Mouse (Mus musculus): Measurements from ENCODE around the gene Gm47996. TPM values are rescaled to one million over a fixed set of nuclear protein-coding genes. Genes with fewer than 3 reads are reported as not detected.
A peak's percentile ranks its signal among the peaks of the same experiment; 100 is the strongest.
"Not testable (repeated sequence)": the region's sequence is repeated elsewhere in the genome, so short reads cannot be mapped to it uniquely, and the experiment has no call there.

The Gm47996 gene
- polyA plus RNA-seq, 2 experiments = 0.06 TPM; not detected in 1

- H3K4me3 ChIP-seq (replicated peaks; ENCODE audit: low read length); ATAC-seq (ENCODE audit: low FRiP score, low read depth): not testable (repeated sequence)
These were observed 6.1 kb upstream of the Gm47996 start, which contains the start of gene 3110040M04Rik for GRCm38 (mm10) chr1:151203818-151204217. TSS of gene 3110040M04Rik (plus strand) at chr1:151204121.

GRCm38 (mm10) chr1:151208493-151208892 lies 1.4 kb upstream of the Gm47996 start:
- H3K9me3 ChIP-seq (ENCODE audit: control insufficient read depth, low read length); H3K4me3 ChIP-seq (replicated peaks; ENCODE audit: low read length); H3K36me3 ChIP-seq (ENCODE audit: control insufficient read depth, insufficient read depth, low read length); H3K9ac ChIP-seq (ENCODE audit: low read depth, low read length, severe bottlenecking); H3K27me3 ChIP-seq (ENCODE audit: control insufficient read depth, insufficient read depth, low read length); H3K4me2 ChIP-seq (replicated peaks; ENCODE audit: low read depth, low read length, severe bottlenecking); DNase-seq (ENCODE audit: low spot score); H3K4me1 ChIP-seq (ENCODE audit: control insufficient read depth, insufficient read depth, low read length); H3K27ac ChIP-seq (replicated peaks; ENCODE audit: low read depth, low read length): not testable (repeated sequence)
- 0 out of 2 replicates have a peak, but pooled peaks have one; percentile 53 for ATAC-seq (ENCODE audit: low FRiP score, low read depth)
- WGBS = 64% methylated on average over 3 of the region's 5 CpGs

More at GRCm38 (mm10) chr1:151203818-151204217, 6.1 kb upstream of the Gm47996 start, which contains the start of gene 3110040M04Rik:
- not testable (repeated sequence) for H3K27me3 ChIP-seq (ENCODE audit: control insufficient read depth, insufficient read depth, low read length); H3K9ac ChIP-seq (ENCODE audit: low read depth, low read length, severe bottlenecking); H3K27ac ChIP-seq (replicated peaks; ENCODE audit: low read depth, low read length); H3K4me1 ChIP-seq (ENCODE audit: control insufficient read depth, insufficient read depth, low read length); H3K9me3 ChIP-seq (ENCODE audit: control insufficient read depth, low read length); H3K4me2 ChIP-seq (replicated peaks; ENCODE audit: low read depth, low read length, severe bottlenecking); DNase-seq (ENCODE audit: low spot score); H3K36me3 ChIP-seq (ENCODE audit: control insufficient read depth, insufficient read depth, low read length)
- WGBS = no CpG with 5 or more reads among the region's 6 CpGs

- not testable (repeated sequence) for H3K4me3 ChIP-seq (replicated peaks; ENCODE audit: low read length); H3K4me1 ChIP-seq (ENCODE audit: control insufficient read depth, insufficient read depth, low read length); H3K27me3 ChIP-seq (ENCODE audit: control insufficient read depth, insufficient read depth, low read length); H3K4me2 ChIP-seq (replicated peaks; ENCODE audit: low read depth, low read length, severe bottlenecking); H3K36me3 ChIP-seq (ENCODE audit: control insufficient read depth, insufficient read depth, low read length); H3K9ac ChIP-seq (ENCODE audit: low read depth, low read length, severe bottlenecking); DNase-seq (ENCODE audit: low spot score); H3K9me3 ChIP-seq (ENCODE audit: control insufficient read depth, low read length); H3K27ac ChIP-seq (replicated peaks; ENCODE audit: low read depth, low read length); ATAC-seq (ENCODE audit: low FRiP score, low read depth)
These were observed 987 bp upstream of the Gm47996 start for GRCm38 (mm10) chr1:151208944-151209343.

- WGBS = 91% methylated on average over 5 of the region's 5 CpGs
- H3K4me2 ChIP-seq (replicated peaks; ENCODE audit: low read depth, low read length, severe bottlenecking); H3K4me1 ChIP-seq (ENCODE audit: control insufficient read depth, insufficient read depth, low read length); ATAC-seq (ENCODE audit: low FRiP score, low read depth); H3K9me3 ChIP-seq (ENCODE audit: control insufficient read depth, low read length); H3K36me3 ChIP-seq (ENCODE audit: control insufficient read depth, insufficient read depth, low read length); H3K27me3 ChIP-seq (ENCODE audit: control insufficient read depth, insufficient read depth, low read length); H3K4me3 ChIP-seq (replicated peaks; ENCODE audit: low read length); H3K9ac ChIP-seq (ENCODE audit: low read depth, low read length, severe bottlenecking); DNase-seq (ENCODE audit: low spot score); H3K27ac ChIP-seq (replicated peaks; ENCODE audit: low read depth, low read length): not testable (repeated sequence)
These were observed 1.7 kb downstream of the Gm47996 start for GRCm38 (mm10) chr1:151211666-151212065.

GRCm38 (mm10) chr1:151214862-151215261 lies 4.9 kb downstream of the Gm47996 start:
- no peak for TF ChIP-seq POLR2A (IDR thresholded peaks at IDR 0.05; ENCODE audit: borderline replicate concordance, extremely low read depth, insufficient read depth, insufficient read length)
- Histone ChIP-seq H3K4me1 (ENCODE audit: control insufficient read depth, insufficient read depth, low read length) (peaks cover 4% of the 10 kb centered on the region), H3K27ac (replicated peaks; ENCODE audit: low read depth, low read length) (no peak overlapping the region), H3K27me3 (ENCODE audit: control insufficient read depth, insufficient read depth, low read length) (no peaks in the 10 kb centered on the region), H3K36me3 (ENCODE audit: control insufficient read depth, insufficient read depth, low read length) (no peaks in the 10 kb centered on the region), H3K4me3 (replicated peaks; ENCODE audit: low read length) (no peak overlapping the region), H3K4me2 (replicated peaks; ENCODE audit: low read depth, low read length, severe bottlenecking) (no peak overlapping the region), H3K9ac (ENCODE audit: low read depth, low read length, severe bottlenecking) (no peak overlapping the region), H3K9me3 (ENCODE audit: control insufficient read depth, low read length) (no peaks in the 10 kb centered on the region)
- DNase-seq (ENCODE audit: low spot score) = no peak
- ATAC-seq (ENCODE audit: low FRiP score, low read depth) = no peak
- WGBS = 58% methylated on average over 2 of the region's 2 CpGs

- Histone ChIP-seq H3K9ac (ENCODE audit: low read depth, low read length, severe bottlenecking) (no peak overlapping the region), H3K27me3 (ENCODE audit: control insufficient read depth, insufficient read depth, low read length) (no peaks in the 10 kb centered on the region), H3K36me3 (ENCODE audit: control insufficient read depth, insufficient read depth, low read length) (no peaks in the 10 kb centered on the region), H3K4me2 (replicated peaks; ENCODE audit: low read depth, low read length, severe bottlenecking) (no peak overlapping the region), H3K4me3 (replicated peaks; ENCODE audit: low read length) (no peak overlapping the region), H3K4me1 (ENCODE audit: control insufficient read depth, insufficient read depth, low read length) (peaks cover 4% of the 10 kb centered on the region), H3K27ac (replicated peaks; ENCODE audit: low read depth, low read length) (no peak overlapping the region), H3K9me3 (ENCODE audit: control insufficient read depth, low read length) (no peaks in the 10 kb centered on the region)
- ATAC-seq (ENCODE audit: low FRiP score, low read depth) = no peak
- TF ChIP-seq POLR2A (IDR thresholded peaks at IDR 0.05; ENCODE audit: borderline replicate concordance, extremely low read depth, insufficient read depth, insufficient read length) = no peak
- no peak for DNase-seq (ENCODE audit: low spot score)
- WGBS = 47% methylated on average over 1 of the region's 1 CpGs
These were observed 6.1 kb downstream of the Gm47996 start for GRCm38 (mm10) chr1:151215985-151216384.

All from limb, embryonic 14.5 days (tissue).